Mouse (Mus musculus): ENCODE results near the gene Ralgps1. TPM values are rescaled to one million over a fixed set of nuclear protein-coding genes. Genes with fewer than 3 reads are reported as not detected.
"Not testable (repeated sequence)": the region's sequence is repeated elsewhere in the genome, so short reads cannot be mapped to it uniquely, and the experiment has no call there.

Ralgps1 gene
- polyA plus RNA-seq, 2 experiments: 3.5 to 5.4 TPM

GRCm38 (mm10) chr2:33323799-33324595 lies 47.3 kb downstream of the Ralgps1 start:
- TF ChIP-seq POLR2A (IDR thresholded peaks at IDR 0.05; ENCODE audit: borderline replicate concordance, extremely low read depth, insufficient read depth, insufficient read length): no peak
- WGBS: 60% methylated on average over 8 of the region's 8 CpGs
- H3K4me1 ChIP-seq (ENCODE audit: control insufficient read depth, insufficient read depth, low read length): no peaks in the 10 kb centered on the region
- H3K9me3 ChIP-seq (ENCODE audit: control insufficient read depth, low read length): no peaks in the 10 kb centered on the region
- H3K27me3 ChIP-seq (ENCODE audit: control insufficient read depth, insufficient read depth, low read length): no peaks in the 10 kb centered on the region
- H3K4me3 ChIP-seq (replicated peaks; ENCODE audit: low read length): no peak overlapping the region
- peak overlapping the region; percentile 25; the same call in 1 of the 2 replicates for H3K9ac ChIP-seq (ENCODE audit: low read depth, low read length, severe bottlenecking)
- H3K4me2 ChIP-seq (replicated peaks; ENCODE audit: low read depth, low read length, severe bottlenecking): no peak overlapping the region
- no peak overlapping the region for H3K27ac ChIP-seq (replicated peaks; ENCODE audit: low read depth, low read length)
- ATAC-seq (ENCODE audit: low FRiP score, low read depth): no peak
- no peaks in the 10 kb centered on the region for H3K36me3 ChIP-seq (ENCODE audit: control insufficient read depth, insufficient read depth, low read length)
- DNase-seq (ENCODE audit: low spot score): no peak

GRCm38 (mm10) chr2:33323043-33323625 lies 48.2 kb downstream of the Ralgps1 start:
- not testable (repeated sequence) for H3K36me3 ChIP-seq (ENCODE audit: control insufficient read depth, insufficient read depth, low read length); H3K4me2 ChIP-seq (replicated peaks; ENCODE audit: low read depth, low read length, severe bottlenecking); H3K9ac ChIP-seq (ENCODE audit: low read depth, low read length, severe bottlenecking); H3K4me1 ChIP-seq (ENCODE audit: control insufficient read depth, insufficient read depth, low read length); H3K27me3 ChIP-seq (ENCODE audit: control insufficient read depth, insufficient read depth, low read length); H3K9me3 ChIP-seq (ENCODE audit: control insufficient read depth, low read length); DNase-seq (ENCODE audit: low spot score); H3K27ac ChIP-seq (replicated peaks; ENCODE audit: low read depth, low read length); H3K4me3 ChIP-seq (replicated peaks; ENCODE audit: low read length); ATAC-seq (ENCODE audit: low FRiP score, low read depth)
- 75% methylated on average over 9 of the region's 9 CpGs for WGBS

GRCm38 (mm10) chr2:33321641-33322040 lies 49.6 kb downstream of the Ralgps1 start:
- TF ChIP-seq POLR2A (IDR thresholded peaks at IDR 0.05; ENCODE audit: borderline replicate concordance, extremely low read depth, insufficient read depth, insufficient read length): no peak
- H3K9ac ChIP-seq (ENCODE audit: low read depth, low read length, severe bottlenecking): no peak overlapping the region
- no peaks in the 10 kb centered on the region for H3K9me3 ChIP-seq (ENCODE audit: control insufficient read depth, low read length)
- H3K27ac ChIP-seq (replicated peaks; ENCODE audit: low read depth, low read length): no peak overlapping the region
- no peak overlapping the region for H3K4me3 ChIP-seq (replicated peaks; ENCODE audit: low read length)
- no peaks in the 10 kb centered on the region for H3K4me1 ChIP-seq (ENCODE audit: control insufficient read depth, insufficient read depth, low read length)
- H3K27me3 ChIP-seq (ENCODE audit: control insufficient read depth, insufficient read depth, low read length): no peaks in the 10 kb centered on the region
- 73% methylated on average over 2 of the region's 2 CpGs for WGBS
- no peak for ATAC-seq (ENCODE audit: low FRiP score, low read depth)
- no peak for DNase-seq (ENCODE audit: low spot score)
- H3K4me2 ChIP-seq (replicated peaks; ENCODE audit: low read depth, low read length, severe bottlenecking): no peak overlapping the region
- H3K36me3 ChIP-seq (ENCODE audit: control insufficient read depth, insufficient read depth, low read length): no peaks in the 10 kb centered on the region

- Histone ChIP-seq H3K9ac (ENCODE audit: low read depth, low read length, severe bottlenecking) (no peak overlapping the region), H3K9me3 (ENCODE audit: control insufficient read depth, low read length) (no peaks in the 10 kb centered on the region), H3K4me2 (replicated peaks; ENCODE audit: low read depth, low read length, severe bottlenecking) (no peak overlapping the region), H3K36me3 (ENCODE audit: control insufficient read depth, insufficient read depth, low read length) (no peaks in the 10 kb centered on the region), H3K4me3 (replicated peaks; ENCODE audit: low read length) (no peak overlapping the region), H3K27me3 (ENCODE audit: control insufficient read depth, insufficient read depth, low read length) (no peaks in the 10 kb centered on the region), H3K4me1 (ENCODE audit: control insufficient read depth, insufficient read depth, low read length) (no peaks in the 10 kb centered on the region; the same call in 1 of the 2 replicates), H3K27ac (replicated peaks; ENCODE audit: low read depth, low read length) (no peak overlapping the region)
- no peak for TF ChIP-seq POLR2A (IDR thresholded peaks at IDR 0.05; ENCODE audit: borderline replicate concordance, extremely low read depth, insufficient read depth, insufficient read length)
- no peak for DNase-seq (ENCODE audit: low spot score)
- ATAC-seq (ENCODE audit: low FRiP score, low read depth): no peak
- 86% methylated on average over 2 of the region's 2 CpGs for WGBS
Observed at GRCm38 (mm10) chr2:33321031-33321430, 50.3 kb downstream of the Ralgps1 start.

GRCm38 (mm10) chr2:33320568-33320967 lies 50.7 kb downstream of the Ralgps1 start:
- H3K4me1 ChIP-seq (ENCODE audit: control insufficient read depth, insufficient read depth, low read length): peaks cover 3% of the 10 kb centered on the region; the same call in 1 of the 2 replicates
- DNase-seq (ENCODE audit: low spot score) (no peak), ATAC-seq (ENCODE audit: low FRiP score, low read depth) (no peak)
- no peaks in the 10 kb centered on the region for H3K9me3 ChIP-seq (ENCODE audit: control insufficient read depth, low read length)
- WGBS: 46% methylated on average over 3 of the region's 3 CpGs
- H3K4me3 ChIP-seq (replicated peaks; ENCODE audit: low read length): no peak overlapping the region
- H3K27me3 ChIP-seq (ENCODE audit: control insufficient read depth, insufficient read depth, low read length): no peaks in the 10 kb centered on the region
- H3K36me3 ChIP-seq (ENCODE audit: control insufficient read depth, insufficient read depth, low read length): no peaks in the 10 kb centered on the region
- no peak overlapping the region for H3K4me2 ChIP-seq (replicated peaks; ENCODE audit: low read depth, low read length, severe bottlenecking)
- no peak for TF ChIP-seq POLR2A (IDR thresholded peaks at IDR 0.05; ENCODE audit: borderline replicate concordance, extremely low read depth, insufficient read depth, insufficient read length)
- H3K9ac ChIP-seq (ENCODE audit: low read depth, low read length, severe bottlenecking): no peak overlapping the region
- no peak overlapping the region for H3K27ac ChIP-seq (replicated peaks; ENCODE audit: low read depth, low read length)

All from limb, embryonic 14.5 days (tissue).